Mouse (Mus musculus) T-helper 17 cell (primary cell): ENCODE measurements around the gene Naaa.

Experiments
- in situ Hi-C, 2 experiments: fragments of 300-600 bp; cut with MboI, MseI; formaldehyde crosslinking; loops; 1 replicate in 1 of 2; 2 replicates in 1 of 2; pipeline ENCODE4 v1.15.1; 2025; ENCODE audit warnings: high pct_unique_total_duplicates in 2 of 2

Gene Naaa

GRCm38 (mm10) chr5:92218915-92219793 is 58.8 kb downstream of the Naaa start:
- in situ Hi-C loops = no loop called here

- in situ Hi-C loops = no loop called here
Measured at GRCm38 (mm10) chr5:92215308-92215707, 62.7 kb downstream of the Naaa start, which contains the start of gene U90926. U90926 (minus strand) TSS chr5:92215408.

- in situ Hi-C loops = no loop called here
Measured at GRCm38 (mm10) chr5:92212231-92212630, 65.7 kb downstream of the Naaa start.

- in situ Hi-C loops = no loop called here
Measured at GRCm38 (mm10) chr5:92210205-92210604, 67.8 kb downstream of the Naaa start.
